Mouse (Mus musculus) limb, embryonic 11.5 days (tissue): Measurements from ENCODE around the gene Ern1. TPM values are rescaled to one million over a fixed set of nuclear protein-coding genes. Genes with fewer than 3 reads are reported as not detected.
"Not testable (repeated sequence)": the region's sequence is repeated elsewhere in the genome, so short reads cannot be mapped to it uniquely, and the experiment has no call there.

Source experiments
- ATAC-seq: fragments of 200-750 bp; cut with Nextera tagmentation; 2 replicates; pipeline ENCODE4 v1.8.0; 2017; ENCODE audit warnings: low read depth; ENCODE audit not compliant: insufficient number of reproducible peaks, low FRiP score, low TSS enrichment
- DNase-seq: peaks from one replicate; pipeline ENCODE4 v3.0.0-alpha.2; 2015; ENCODE audit warnings: low spot score
- H3K27ac ChIP-seq: fragments of 300-500 bp; sonication (generic); replicated peaks from 2 replicates; pipeline ENCODE4 v1.5.1; 2014; ENCODE audit warnings: low read depth, mild to moderate bottlenecking, low read length
- H3K27me3 ChIP-seq: fragments of 300-500 bp; sonication (generic); 2 replicates; pipeline ENCODE4 v1.6.1; 2014; ENCODE audit warnings: mild to moderate bottlenecking, low read length, mixed read lengths; ENCODE audit not compliant: control insufficient read depth, insufficient read depth
- H3K36me3 ChIP-seq: fragments of 300-500 bp; sonication (generic); 2 replicates; pipeline ENCODE4 v1.6.1; 2014; ENCODE audit warnings: mild to moderate bottlenecking, low read length, moderate library complexity, mixed read lengths; ENCODE audit not compliant: control insufficient read depth, insufficient read depth
- H3K4me1 ChIP-seq: fragments of 300-500 bp; sonication (generic); 2 replicates; pipeline ENCODE4 v1.6.1; 2014; ENCODE audit warnings: low read length, mixed read lengths; ENCODE audit not compliant: control insufficient read depth, insufficient read depth
- H3K4me2 ChIP-seq: fragments of 300-500 bp; sonication (generic); 2 replicates; pipeline ENCODE4 v1.6.1; 2014; ENCODE audit warnings: low read depth, mild to moderate bottlenecking, moderate library complexity; ENCODE audit not compliant: severe bottlenecking
- H3K4me3 ChIP-seq: fragments of 300-500 bp; sonication (generic); 2 replicates; pipeline ENCODE4 v1.5.1; 2014; ENCODE audit warnings: low read depth, low read length
- H3K9ac ChIP-seq: fragments of 300-500 bp; sonication (generic); 2 replicates; pipeline ENCODE4 v1.6.1; 2014; ENCODE audit warnings: mild to moderate bottlenecking, low read length
- H3K9me3 ChIP-seq: fragments of 300-500 bp; sonication (generic); 2 replicates; pipeline ENCODE4 v1.6.1; 2016; ENCODE audit warnings: low read length; ENCODE audit not compliant: control insufficient read depth
- WGBS: fragments of 180-500 bp; shearing (Covaris S2); extraction: QIAGEN DNeasy Blood & Tissue Kit; methylation state at CpG from one replicate; pipeline ENCODE4 v1.1.7; 2014; 5-methylcytosine and 5-hydroxymethylcytosine counted together
- polyA plus RNA-seq: library from polyadenylated mRNA; unstranded; fragments of >200 nt; fragmentation: Nextera tagmentation; extraction: Ambion mirVana; gene quantifications from 2 replicates; pipeline ENCODE4 v1.2.1, GENCODE M21; 2014

The Ern1 gene
- polyA plus RNA-seq, 1 experiment from 2014 or later, result 6.9 TPM

GRCm38 (mm10) chr11:106442564-106442963 is 45.1 kb downstream of the Ern1 start:
- H3K27ac ChIP-seq, H3K36me3 ChIP-seq, H3K9ac ChIP-seq, H3K27me3 ChIP-seq, H3K4me1 ChIP-seq, DNase-seq, H3K4me3 ChIP-seq, H3K9me3 ChIP-seq, H3K4me2 ChIP-seq, ATAC-seq: not testable (repeated sequence)
- WGBS, result 86% methylated on average over 2 of the region's 2 CpGs

GRCm38 (mm10) chr11:106440318-106440717 is 47.3 kb downstream of the Ern1 start:
- DNase-seq (no peak), ATAC-seq (no peak)
- no peak overlapping the region for H3K4me3 ChIP-seq
- H3K27ac ChIP-seq, result no peak overlapping the region
- no peaks in the 10 kb centered on the region for H3K9me3 ChIP-seq
- no peaks in the 10 kb centered on the region for H3K36me3 ChIP-seq
- no peak overlapping the region for H3K9ac ChIP-seq
- H3K27me3 ChIP-seq, result no peaks in the 10 kb centered on the region
- H3K4me1 ChIP-seq, result no peaks in the 10 kb centered on the region
- H3K4me2 ChIP-seq, result no peak overlapping the region
- 89% methylated on average over 2 of the region's 2 CpGs for WGBS

GRCm38 (mm10) chr11:106439355-106439754 is 48.3 kb downstream of the Ern1 start:
- H3K4me1 ChIP-seq, result no peaks in the 10 kb centered on the region
- H3K4me2 ChIP-seq, result no peak overlapping the region
- H3K9ac ChIP-seq, result no peak overlapping the region
- H3K27me3 ChIP-seq, result no peaks in the 10 kb centered on the region
- 75% methylated on average over 3 of the region's 3 CpGs for WGBS
- no peak for DNase-seq
- no peak for ATAC-seq
- no peak overlapping the region for H3K27ac ChIP-seq
- no peak overlapping the region for H3K4me3 ChIP-seq
- H3K9me3 ChIP-seq, result no peaks in the 10 kb centered on the region
- no peaks in the 10 kb centered on the region for H3K36me3 ChIP-seq

- Histone ChIP-seq H3K4me2 (no peak overlapping the region), H3K27ac (no peak overlapping the region), H3K9ac (no peak overlapping the region), H3K4me1 (no peaks in the 10 kb centered on the region), H3K9me3 (no peaks in the 10 kb centered on the region), H3K36me3 (no peaks in the 10 kb centered on the region), H3K4me3 (no peak overlapping the region), H3K27me3 (no peaks in the 10 kb centered on the region)
- DNase-seq (no peak), ATAC-seq (no peak)
- 29% methylated on average over 4 of the region's 4 CpGs for WGBS
These were observed 49.0 kb downstream of the Ern1 start for GRCm38 (mm10) chr11:106438524-106439177.

GRCm38 (mm10) chr11:106437543-106437942 is 50.1 kb downstream of the Ern1 start:
- Histone ChIP-seq H3K9me3 (no peaks in the 10 kb centered on the region), H3K27me3 (no peaks in the 10 kb centered on the region), H3K36me3 (no peaks in the 10 kb centered on the region), H3K9ac (no peak overlapping the region), H3K27ac (no peak overlapping the region), H3K4me2 (no peak overlapping the region), H3K4me1 (no peaks in the 10 kb centered on the region), H3K4me3 (no peak overlapping the region)
- DNase-seq, result no peak
- no peak for ATAC-seq
- WGBS, result 91% methylated on average over 2 of the region's 2 CpGs

- ATAC-seq (no peak), DNase-seq (no peak)
- Histone ChIP-seq H3K27ac (no peak overlapping the region), H3K4me1 (no peaks in the 10 kb centered on the region), H3K36me3 (no peaks in the 10 kb centered on the region), H3K9ac (no peak overlapping the region), H3K4me2 (no peak overlapping the region), H3K4me3 (no peak overlapping the region), H3K27me3 (no peaks in the 10 kb centered on the region), H3K9me3 (no peaks in the 10 kb centered on the region)
- 90% methylated on average over 5 of the region's 5 CpGs for WGBS
These were observed 50.6 kb downstream of the Ern1 start for GRCm38 (mm10) chr11:106437039-106437438.

GRCm38 (mm10) chr11:106430392-106430791 is 57.3 kb downstream of the Ern1 start:
- Histone ChIP-seq H3K9ac (no peak overlapping the region), H3K9me3 (no peaks in the 10 kb centered on the region), H3K4me3 (no peak overlapping the region), H3K4me2 (no peak overlapping the region), H3K36me3 (no peaks in the 10 kb centered on the region), H3K4me1 (no peaks in the 10 kb centered on the region), H3K27ac (no peak overlapping the region), H3K27me3 (no peaks in the 10 kb centered on the region)
- WGBS, result 90% methylated on average over 5 of the region's 5 CpGs
- ATAC-seq, result no peak
- DNase-seq, result no peak

GRCm38 (mm10) chr11:106429689-106430088 is 58.0 kb downstream of the Ern1 start:
- WGBS, result 84% methylated on average over 4 of the region's 4 CpGs
- no peaks in the 10 kb centered on the region for H3K4me1 ChIP-seq
- H3K36me3 ChIP-seq, result no peaks in the 10 kb centered on the region
- DNase-seq, result no peak
- no peak for ATAC-seq
- H3K27ac ChIP-seq, result no peak overlapping the region
- no peaks in the 10 kb centered on the region for H3K27me3 ChIP-seq
- no peak overlapping the region for H3K9ac ChIP-seq
- no peak overlapping the region for H3K4me2 ChIP-seq
- no peaks in the 10 kb centered on the region for H3K9me3 ChIP-seq
- no peak overlapping the region for H3K4me3 ChIP-seq

GRCm38 (mm10) chr11:106428556-106428955 is 59.1 kb downstream of the Ern1 start:
- Histone ChIP-seq H3K4me3 (no peak overlapping the region), H3K4me1 (no peaks in the 10 kb centered on the region), H3K27ac (no peak overlapping the region), H3K9me3 (no peaks in the 10 kb centered on the region), H3K9ac (no peak overlapping the region), H3K27me3 (no peaks in the 10 kb centered on the region), H3K36me3 (no peaks in the 10 kb centered on the region), H3K4me2 (no peak overlapping the region)
- ATAC-seq (no peak), DNase-seq (no peak)
- WGBS, result 90% methylated on average over 2 of the region's 2 CpGs
